Mouse (Mus musculus): ENCODE measurements around the gene Csde1.

The Csde1 gene

DNA sequence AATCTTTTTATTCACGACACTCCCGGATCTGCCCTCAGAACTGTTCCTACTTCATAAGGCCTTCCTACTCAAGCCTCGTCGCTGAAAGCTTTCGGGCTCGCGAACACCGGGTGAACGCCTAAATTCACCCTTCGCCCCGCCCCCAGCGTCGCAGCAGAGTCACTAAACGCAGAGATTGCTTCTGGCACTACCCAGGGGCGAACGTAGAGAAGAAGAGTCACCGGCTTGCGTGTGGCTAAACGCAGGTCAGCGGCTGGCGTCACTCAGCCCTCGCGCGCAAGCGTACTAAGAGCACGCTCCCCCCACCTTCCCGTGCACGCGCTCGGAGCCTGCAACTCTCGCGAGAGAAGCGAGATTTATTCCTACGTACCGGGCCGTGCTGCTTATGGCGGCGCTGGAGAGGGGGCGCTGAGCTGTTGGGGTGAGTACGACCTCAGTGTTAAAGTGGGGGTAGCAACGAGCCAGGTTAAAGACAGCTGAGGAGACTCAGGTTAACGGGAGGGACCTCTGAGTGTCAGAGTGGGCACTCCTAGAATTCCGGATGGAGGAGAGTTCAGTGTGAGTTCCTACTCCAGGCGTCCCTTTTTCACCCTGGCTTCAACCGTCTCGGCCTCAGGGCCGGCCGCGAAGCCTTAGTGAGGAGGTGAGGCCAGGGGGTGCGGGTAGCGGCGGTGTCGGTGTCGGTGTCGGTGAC, at the start of gene Csde1:
Gene Csde1, plus strand, starts transcription at position 178 of the 694 bp plus-strand sequence.
- DNase-seq (ENCODE audit: low spot score): peak; percentile 99

DNA sequence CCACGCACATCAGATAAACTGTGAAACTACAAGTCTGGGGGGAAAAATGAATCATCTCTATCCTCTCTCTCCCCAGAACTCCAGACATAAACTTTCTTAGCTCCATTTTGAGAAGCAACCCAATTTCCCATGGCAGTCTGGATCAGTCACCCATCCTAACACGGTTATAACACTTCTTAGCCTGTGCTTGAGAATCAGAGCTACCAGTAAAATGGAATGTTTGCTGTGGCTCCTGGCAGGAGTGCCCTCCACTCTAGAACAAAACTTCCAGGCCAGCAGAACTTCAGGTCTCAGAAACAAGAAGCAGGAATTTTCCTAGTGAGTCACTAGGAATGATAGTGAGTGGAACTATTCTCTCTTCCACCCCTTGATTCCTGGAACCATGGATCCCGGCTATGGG, 49.7 kb upstream of the Csde1 start:
- no peak for DNase-seq (ENCODE audit: low spot score)

DNA sequence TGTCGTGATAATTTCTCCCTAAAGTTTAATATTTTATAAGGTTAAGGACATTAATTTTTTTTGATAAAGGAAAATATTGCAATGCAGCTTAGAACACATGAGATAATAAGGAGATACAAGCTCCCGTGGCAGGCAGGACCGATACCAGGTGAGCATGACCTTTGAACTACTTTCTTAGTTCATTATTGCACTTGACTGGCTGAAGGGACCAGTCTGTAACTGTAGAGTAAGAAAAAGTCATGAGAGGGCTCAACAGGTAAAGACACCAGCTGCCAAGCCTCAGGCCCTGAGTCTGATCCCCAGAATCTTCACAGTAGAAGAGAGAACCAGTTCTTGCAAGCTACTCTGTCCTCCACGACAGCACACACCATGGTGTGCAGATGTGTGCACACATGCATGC, 43.3 kb upstream of the Csde1 start:
- DNase-seq (ENCODE audit: low spot score): no peak

DNA sequence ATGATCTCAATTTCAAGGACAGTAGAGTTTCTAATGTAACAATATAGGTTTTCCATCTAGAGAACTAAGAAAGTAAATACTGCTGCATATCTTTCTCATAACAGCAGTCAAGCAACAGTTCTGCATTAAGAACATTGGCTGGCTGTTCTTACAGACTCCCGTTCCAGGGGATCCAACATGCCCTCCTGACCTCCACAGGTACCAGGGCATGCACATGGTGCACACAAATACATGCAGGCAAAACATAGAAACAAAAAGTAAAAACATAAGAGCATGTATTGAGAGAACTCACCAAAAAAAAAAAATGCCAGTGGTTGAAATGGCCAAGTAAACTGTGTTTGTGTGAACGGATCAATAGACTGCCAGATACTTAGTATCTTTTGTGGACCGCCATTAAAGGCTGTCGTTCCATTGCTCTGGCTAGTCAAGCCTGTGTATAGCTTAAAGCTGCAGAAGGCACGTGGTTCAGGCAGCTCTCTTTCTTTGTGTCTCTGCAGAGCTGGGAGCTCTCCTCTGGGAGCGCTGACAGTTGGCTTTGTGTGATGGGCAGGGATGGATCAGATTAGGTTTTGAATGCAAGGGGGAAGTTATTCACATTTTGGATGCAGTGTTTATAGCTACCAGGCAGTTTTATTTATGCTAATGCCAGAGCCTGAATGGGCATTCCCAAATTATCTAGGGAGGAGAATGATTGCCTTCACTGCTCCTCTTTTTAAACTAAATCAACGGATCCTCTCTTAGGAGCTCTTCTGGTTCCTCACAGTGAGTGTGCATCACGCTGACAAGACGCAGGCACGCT, 40.5 kb upstream of the Csde1 start:
- no peak for DNase-seq (ENCODE audit: low spot score)

DNA sequence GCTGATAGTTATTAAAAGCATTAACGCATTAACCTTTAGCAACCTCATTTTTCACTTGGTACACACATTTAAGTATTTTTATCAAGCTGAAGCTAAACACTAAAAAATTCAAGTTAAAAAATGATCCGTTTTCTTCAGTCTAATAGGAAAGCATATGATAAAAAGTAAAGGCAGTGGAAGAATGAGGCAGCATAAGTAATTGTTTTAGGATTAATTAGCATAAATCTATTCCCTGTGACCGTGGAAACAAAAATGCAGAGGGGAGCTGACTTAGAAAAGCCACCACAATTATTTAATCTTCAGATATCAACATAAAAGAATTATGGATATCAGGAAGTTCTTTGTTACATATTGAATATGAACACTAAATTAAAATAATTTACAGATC, 39.9 kb upstream of the Csde1 start:
- DNase-seq (ENCODE audit: low spot score): no peak

DNA sequence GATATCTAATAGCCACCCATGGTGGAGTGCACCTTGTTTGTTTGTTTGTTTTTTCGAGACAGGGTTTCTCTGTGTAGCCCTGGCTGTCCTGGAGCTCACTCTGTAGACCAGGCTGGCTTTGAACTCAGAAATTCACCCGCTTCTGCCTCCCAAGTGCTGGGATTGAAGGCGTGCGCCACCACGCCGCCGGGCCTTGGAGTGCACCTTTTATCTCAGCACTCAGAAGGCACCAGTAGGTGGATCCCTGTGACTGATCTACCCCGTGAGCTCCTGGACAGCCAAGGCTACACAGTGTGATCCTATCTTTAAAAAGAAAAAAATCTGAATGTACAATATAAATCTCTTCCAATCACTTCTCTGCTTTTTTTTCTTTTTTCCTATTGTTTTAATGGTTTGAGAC, 29.2 kb upstream of the Csde1 start:
- DNase-seq (ENCODE audit: low spot score): no peak

DNA sequence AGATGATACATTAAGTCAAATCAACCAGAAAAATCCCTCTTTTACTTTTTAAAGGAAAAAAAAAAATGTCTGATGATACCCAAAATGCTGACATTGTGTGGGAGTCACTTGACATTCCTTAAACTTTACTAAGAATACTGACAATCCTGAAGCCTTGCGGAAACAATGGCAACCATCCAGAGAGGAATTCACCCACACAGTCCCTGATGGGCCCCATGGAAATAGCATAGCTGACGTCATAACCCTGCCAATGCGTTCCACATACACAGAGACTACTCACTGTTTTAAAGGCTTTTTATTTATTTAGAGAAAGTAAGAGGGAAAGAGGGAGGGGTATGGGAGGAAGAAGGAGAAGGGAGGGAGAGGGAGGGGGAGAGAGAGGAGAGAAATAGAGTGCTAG, 27.3 kb upstream of the Csde1 start:
- DNase-seq (ENCODE audit: low spot score): no peak

DNA sequence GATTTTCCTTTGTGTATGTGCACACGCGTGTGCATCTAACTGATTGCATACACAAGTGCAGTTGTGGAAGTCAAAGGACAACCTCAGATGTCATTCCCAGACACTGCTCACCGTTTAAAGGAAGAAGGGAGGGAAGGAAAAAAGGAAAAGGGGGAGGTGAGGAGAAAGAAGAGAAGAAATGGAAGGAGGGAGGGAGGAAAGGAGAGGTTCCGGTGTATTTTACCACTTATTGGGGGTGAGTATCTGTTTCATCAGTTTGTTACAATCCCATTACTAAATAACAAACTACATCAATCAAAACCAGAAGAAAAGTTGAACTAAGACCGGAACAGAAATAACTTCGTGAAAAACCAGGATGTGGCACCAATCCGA, 25.0 kb upstream of the Csde1 start:
- no peak for DNase-seq (ENCODE audit: low spot score)

DNA sequence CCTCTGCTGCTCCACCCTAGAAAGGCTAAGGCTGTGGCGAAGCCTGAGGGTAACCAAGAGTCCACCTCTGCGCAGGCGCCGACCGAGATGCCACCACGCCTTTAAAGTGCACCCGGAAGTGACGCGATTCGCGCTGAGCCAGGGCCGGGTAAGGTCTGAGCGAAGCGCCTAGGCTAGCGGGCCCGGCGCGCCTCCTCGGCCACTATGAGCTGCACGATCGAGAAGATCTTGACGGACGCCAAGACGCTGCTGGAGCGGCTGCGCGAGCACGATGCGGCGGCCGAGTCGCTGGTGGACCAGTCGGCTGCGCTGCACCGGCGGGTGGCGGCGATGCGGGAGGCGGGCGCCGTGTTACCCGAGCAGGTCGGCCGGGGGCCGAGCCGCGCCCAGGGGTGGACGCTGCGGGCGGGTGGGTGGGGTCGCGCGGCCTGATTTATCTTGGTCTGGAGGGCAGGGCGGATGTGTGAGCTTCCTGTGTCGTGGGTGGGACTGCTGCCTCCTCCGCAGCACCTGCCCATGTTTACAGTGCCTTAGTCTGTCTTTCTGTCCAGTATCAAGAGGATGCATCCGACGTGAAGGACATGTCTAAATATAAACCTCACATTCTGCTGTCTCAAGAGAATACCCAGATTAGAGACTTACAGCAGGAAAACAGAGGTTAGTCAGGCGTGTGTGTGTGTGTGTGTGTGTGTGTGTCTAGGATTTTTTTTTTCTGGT, 24.5 kb upstream of the Csde1 start, which contains the start of gene Sike1:
Gene Sike1, plus strand, starts transcription at position 104 of the 717 bp plus-strand sequence.
- peak; percentile 96 for DNase-seq (ENCODE audit: low spot score)

DNA sequence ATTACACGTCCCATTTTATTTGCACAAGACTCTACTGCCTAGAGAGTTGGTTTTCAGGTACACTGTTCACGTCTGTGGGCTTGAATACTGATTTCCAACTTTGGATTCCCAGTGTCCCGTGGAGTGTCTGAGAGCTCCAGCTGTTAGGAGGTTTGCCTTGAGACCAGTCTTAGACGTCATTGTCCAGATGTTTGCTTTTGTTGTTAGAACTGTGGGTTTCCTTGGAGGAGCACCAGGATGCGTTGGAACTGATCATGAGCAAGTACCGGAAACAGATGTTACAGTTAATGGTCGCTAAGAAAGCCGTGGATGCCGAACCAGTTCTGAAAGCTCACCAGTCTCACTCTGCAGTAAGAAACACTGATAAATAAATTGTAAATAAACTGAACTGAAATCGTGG, 23.2 kb upstream of the Csde1 start:
- DNase-seq (ENCODE audit: low spot score): no peak

DNA sequence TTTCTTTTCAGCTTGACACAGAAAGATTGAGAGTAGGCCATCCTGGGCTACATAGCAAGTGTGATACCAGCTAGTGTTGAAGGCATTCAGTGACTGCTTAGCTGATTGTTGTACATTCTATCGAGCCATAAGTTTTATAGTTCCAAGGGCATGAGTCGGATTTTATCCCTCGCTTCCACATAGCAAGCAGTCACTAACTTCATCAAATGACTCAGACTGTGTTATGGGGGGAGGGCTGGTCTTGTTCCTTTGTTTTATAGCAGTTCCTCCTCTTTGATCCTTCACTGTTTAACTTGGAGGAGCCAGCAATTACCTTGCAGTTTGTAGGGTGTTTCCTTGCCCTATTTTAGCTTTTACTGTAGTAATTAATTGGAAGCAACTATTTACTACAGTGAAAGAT, 22.6 kb upstream of the Csde1 start:
- DNase-seq (ENCODE audit: low spot score): no peak

DNA sequence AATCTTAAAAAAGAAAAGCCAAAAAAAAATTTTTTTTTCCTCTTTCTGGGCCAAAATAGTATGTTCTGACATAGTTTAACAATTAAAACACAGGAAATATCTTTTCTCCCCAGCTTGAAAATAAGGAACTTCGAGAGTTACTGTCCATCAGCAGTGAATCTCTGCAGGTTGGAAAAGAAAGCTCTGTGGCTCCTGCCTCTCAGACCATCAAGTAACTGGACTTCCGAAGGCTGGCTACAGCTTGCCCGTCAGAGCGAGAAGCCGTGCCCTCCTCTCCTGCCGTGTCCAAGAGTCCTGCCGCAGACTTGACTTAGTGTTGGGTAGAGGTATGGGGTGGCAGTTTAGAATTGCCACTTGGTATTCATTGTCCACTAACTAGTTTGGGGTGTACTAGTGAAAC, 18.6 kb upstream of the Csde1 start:
- DNase-seq (ENCODE audit: low spot score): no peak

DNA sequence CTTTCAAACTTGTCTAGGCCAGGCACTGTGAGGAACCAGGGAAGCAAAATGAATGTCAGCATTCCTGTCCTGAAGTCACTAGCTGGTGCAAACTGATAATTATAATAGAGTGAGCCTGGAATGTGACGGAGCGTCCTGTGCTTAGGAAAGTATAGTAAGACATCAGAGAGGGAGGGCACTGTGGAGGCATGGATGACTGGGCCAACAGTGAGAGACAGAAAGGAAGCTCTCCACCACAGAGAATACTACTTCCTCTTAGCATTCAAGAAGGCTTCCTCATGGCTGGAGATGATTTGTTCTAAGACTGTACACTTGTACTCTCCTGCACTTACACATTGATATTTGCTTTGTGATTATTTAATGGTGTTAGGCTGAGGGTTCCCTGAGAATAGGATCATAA, 2.9 kb upstream of the Csde1 start:
- no peak for DNase-seq (ENCODE audit: low spot score)

DNA sequence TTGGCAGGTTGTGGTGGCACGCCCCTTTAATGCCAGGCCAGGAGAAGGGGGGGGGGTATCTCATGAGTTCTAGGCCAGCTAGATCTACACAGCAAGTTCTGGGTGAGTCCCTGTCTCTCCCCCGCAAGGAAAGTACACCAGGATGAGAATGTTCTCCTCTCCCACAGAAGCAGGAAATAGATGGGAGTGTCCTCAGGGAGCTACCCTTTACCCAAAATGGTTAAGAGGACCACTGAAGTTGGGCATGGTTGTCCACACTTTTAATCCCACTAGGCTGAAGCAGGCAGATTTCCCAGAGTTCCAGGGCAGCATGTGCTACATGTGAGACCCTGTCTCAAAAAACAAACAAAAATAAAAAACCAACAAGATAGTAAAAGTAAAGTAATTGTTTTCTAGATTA, 764 bp upstream of the Csde1 start:
- no peak for DNase-seq (ENCODE audit: low spot score)

DNA sequence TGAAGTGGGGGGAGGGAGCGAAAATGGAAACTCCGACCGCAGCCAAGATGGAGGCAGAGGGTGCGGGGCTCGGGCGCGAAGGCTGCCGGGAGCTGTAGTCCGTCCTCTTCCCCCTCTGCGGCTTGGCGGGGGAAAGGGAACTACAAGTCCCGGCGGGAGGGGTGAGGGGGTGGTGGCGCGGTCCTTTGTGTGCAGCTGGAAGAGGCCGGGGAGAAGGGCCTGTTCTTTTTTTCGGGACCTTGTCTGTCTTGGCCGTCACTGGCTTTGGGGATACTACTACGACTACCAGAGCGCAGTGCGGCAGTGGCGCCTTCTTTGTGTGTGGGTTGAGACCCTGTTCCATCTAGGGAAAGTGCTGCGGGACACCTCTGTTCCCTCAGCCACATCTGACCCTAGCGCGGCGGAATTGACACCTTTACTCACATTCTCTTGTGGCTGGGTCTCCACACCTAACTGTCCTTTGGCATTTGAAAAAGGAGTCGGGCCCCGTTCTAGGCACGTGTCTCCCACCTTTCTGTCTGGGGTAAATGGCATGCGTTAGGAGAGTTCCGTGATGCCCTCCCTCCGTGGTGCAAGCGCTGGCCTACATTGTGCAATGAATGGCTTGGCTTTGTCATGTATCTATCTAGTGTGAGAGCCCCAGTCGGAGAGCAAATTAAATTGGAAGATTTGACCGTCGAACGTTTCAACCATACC, 865 bp downstream of the Csde1 start:
- peak; percentile 87 for DNase-seq (ENCODE audit: low spot score)

DNA sequence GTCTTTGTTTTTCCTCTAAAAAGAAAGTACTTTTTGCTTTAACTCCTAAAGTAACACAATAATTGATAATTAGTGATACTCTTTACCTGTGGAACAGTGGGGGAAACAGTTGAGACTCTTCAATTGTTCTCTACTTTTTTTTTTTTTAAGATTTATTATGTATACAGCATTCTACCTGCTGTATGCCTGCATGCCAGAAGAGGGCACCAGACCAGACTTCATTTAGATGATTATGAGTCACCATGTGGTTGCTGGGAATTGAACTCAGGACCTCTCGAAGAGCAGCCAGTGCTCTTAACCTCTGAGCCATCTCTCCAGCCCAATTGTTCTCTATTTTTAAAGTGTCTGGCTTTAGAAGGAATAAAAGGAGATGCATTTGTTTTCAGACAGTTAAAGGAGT, 5.9 kb downstream of the Csde1 start:
- DNase-seq (ENCODE audit: low spot score): peak; percentile 54

DNA sequence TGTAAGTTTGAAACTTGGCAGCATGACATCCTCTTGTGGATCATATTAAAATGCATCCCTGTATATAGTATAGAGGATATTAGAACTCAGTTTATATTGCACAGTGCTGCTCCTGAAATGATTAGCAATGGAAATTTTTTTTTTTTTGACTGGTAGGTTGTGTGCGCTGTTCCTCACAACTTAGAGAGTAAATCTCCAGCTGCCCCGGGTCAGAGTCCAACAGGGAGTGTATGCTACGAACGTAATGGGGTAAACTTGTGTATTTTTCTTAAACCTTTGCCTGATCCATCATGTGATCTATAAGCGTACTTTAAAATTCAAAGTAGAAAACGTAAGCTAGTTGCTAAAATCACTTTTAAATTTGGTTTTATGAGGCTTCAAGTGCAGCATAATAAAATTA, 20.1 kb downstream of the Csde1 start:
- DNase-seq (ENCODE audit: low spot score): no peak

DNA sequence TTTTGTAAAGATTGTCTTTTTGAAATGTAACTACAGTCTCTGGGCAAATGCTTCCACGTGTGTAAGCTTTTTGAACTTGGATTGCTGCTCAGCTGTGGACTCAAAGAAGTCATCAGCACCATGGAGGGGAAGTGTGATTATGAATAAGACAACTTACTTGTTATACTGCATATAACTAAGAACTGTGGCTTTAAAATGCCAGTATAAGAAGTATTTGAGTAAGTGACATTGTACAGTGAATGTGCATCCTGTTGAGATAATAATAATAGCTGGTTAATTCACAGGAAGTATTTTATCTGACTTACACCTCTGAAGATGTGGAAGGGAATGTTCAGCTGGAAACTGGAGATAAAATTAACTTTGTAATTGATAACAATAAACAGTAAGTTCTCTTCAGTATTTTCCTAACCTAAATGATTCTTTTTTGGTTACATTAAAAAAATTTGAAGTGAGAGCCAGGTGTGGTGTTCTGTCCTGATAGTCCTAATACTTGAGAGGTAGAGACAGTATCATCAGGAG, 20.7 kb downstream of the Csde1 start:
- DNase-seq (ENCODE audit: low spot score): no peak

DNA sequence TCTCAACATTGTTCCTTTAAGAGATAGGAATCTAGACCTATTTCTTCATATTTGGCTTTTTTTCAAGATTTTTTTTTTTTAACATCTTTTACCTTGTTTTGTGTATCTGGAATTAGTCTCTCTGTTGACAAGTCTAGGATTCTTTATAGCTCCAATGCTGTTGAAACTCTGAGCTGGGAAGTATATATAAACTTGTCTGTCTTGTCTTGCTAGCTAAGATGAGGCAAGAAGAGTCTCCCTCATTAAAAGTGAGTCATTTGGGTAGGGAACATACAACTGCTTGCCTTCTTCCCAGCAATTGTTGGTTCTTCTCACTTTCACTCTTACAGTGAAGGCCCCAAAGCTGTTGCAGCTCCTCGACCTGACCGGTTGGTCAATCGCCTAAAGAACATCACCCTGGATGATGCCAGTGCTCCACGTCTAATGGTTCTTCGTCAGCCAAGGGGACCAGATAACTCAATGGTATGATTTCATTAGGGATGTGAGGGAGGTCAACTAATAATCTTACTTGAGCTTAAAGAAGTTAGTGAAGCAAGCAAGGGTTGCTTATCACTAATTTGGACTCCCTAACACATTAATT, 35.9 kb downstream of the Csde1 start:
- no peak for DNase-seq (ENCODE audit: low spot score)

DNA sequence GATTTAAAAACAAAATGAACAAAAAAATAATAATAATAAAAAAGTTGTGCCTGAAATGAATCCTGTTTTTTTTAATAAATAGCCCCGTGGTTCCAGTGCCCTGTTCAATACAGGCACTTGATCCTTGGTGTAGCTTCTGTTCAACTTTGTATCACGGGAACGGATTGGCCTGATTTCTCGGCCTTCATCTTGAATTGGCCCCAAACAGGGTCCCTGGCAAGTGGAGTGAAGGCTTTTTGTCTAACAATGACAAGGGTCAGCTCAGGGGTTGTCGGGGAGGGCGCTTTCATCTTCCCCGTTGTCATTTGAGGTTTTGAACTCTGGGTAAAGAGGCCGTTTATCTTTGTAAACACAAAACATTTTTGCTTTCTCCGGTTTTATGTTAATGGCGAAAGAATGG, 37.5 kb downstream of the Csde1 start:
- DNase-seq (ENCODE audit: low spot score): no peak

DNA sequence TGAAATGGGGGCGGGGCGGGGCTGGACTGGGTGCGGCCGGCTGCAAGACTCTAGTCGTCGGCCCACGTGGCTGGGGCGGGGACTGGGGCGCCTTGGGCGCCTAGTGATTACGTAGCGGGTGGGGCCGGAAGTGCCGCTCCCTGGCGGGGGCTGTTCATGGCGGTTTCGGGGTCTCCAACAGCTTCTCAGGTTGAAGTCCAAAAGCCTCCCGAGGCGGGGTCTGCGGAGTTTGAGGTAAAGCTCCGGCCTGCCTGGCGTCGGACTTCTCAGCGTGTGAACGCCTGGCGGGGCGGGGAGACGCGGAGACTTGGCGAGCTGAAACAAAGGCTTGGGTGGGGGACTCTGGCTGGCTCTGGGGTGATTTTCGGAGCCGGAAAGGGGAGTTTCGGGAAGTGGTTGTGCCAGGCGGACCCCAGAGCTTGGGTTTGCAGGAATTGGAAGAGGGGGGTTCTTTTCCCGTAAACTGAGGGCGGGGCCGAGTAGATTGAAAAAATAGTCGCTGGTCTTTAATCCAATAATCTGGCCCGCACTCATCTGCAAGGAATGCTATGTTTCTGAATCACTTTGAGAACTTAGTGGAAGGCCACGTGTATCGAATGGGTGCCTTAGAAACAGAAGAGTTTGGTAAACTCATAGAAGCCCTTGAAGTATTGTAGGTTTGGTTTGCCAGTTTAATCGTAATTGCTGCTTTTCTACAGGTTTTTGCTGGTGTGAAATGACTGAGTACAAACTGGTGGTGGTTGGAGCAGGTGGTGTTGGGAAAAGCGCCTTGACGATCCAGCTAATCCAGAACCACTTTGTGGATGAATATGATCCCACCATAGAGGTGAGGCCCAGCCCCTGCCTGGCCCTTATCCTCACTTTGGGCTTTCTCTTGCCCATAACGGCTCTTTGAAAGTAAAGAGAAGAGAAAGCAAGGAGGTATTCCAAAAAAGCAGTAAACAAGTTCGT, 38.3 kb downstream of the Csde1 start, which contains the start of gene Nras:
Gene Nras, plus strand, starts transcription at position 79 of the 951 bp plus-strand sequence.
- peak; percentile 94 for DNase-seq (ENCODE audit: low spot score)
